Mouse (Mus musculus) thymus, postnatal 10 days (tissue): Measurements from ENCODE around the gene Ampd2.
A peak's percentile ranks its signal among the peaks of the same experiment; 100 is the strongest.

Experiments used
- DNase-seq, 2 experiments: peaks; one replicate each; pipeline ENCODE4 v3.0.0; 2021; ENCODE audit warnings: low spot score in 2 of 2

Ampd2 gene

DNA sequence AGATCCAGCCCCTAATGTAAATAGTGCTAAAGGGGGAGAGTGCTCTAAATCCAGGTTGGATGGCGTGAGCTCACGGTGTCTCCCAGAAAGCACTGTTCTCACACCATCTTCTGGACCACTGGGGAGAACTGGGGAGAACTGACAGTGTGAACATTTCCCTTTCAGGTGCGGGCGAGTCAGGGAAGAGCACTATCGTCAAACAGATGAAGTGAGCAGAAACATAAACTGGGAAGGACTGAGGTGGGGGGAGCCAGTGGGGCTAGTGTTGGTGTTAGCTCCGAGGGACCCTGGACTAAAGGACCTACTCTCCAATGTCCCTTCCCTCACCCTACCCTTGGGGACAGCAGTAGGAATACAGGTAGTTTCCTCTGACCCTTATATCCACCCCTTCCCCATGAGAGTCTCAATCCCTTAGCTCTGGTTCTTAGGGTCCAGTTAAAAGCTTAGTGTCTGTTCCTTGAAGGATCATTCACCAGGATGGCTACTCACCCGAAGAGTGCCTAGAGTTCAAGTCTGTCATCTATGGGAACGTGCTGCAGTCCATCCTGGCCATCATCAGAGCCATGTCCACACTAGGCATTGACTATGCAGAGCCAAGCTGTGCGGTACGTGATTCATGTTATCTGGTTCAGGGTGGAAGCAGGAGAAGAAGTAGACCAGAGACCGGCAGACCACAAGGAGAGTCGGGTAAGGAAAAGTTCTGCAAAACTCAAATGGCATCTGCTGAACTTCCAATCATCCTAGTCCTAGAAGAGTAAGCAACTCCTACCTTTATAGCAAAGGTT, 8.7 kb upstream of the Ampd2 start:
- no peak for DNase-seq

DNA sequence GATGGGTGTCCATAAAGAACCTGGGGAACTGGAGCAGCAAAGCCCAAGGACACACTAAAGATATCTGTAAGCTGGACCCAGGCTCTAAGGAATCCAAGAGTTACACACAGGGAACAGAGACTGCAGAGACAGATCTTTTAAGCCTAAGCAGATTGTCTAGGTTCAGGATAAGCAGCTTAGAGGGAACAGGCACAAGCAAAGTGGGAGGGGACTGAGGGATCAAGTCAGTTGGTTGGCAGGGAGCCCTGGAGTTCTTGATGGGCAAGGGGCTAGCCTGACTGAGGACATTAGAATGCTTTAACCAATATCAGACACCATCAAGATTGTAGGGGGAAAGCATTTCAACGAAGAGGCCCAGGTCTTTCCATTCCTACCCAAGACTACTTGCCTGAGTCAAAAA, 7.7 kb upstream of the Ampd2 start:
- no peak for DNase-seq

DNA sequence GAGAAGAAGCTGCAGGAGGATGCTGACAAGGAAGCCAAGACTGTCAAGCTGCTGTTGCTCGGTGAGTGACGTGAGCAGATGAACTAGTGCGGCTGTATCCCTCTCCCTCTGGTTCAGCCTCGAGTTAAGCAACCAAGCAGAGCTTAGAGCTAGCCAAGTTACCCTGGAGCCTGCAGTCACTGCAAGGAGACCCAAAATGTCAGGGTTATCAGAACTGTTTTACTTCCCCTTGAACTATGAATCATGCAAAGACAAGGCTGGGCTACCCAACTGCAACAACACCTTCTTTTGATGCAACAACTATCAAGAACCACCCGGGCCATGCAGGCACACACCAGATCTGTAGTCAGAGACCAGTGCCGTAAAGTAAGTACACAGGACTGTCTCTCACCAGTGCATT, 6.9 kb upstream of the Ampd2 start:
- no peak for DNase-seq

DNA sequence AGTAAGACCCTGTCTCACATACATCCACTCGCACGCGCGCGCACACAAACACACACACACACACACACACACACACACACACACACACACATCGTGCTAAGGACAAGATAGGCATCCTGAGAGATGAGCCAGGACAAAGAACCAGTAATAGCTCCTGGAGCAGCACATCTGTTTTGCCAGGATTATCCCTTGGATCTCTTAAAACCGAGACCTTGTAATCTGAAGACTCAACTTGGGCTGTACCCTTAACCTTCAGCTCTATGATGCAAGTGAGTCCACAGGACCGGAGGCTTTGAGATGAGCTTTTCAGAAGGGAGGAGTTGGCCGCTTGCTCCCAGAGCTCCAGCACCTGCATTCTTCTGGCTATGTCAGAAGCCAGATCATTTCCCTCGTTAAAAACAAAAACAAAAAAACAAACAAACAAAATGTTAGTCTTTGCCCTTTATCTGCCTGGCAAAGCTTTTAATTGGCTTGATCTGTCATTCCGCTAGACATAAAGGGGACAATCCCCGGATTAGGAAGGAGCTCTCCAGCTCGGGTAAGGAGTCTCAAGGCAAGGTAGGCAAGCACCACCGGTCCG, 6.2 kb upstream of the Ampd2 start, which contains the start of gene Gnat2:
Gene Gnat2 (plus strand): TSS at position 254 of the 580 bp plus-strand sequence.
- no peak for DNase-seq

DNA sequence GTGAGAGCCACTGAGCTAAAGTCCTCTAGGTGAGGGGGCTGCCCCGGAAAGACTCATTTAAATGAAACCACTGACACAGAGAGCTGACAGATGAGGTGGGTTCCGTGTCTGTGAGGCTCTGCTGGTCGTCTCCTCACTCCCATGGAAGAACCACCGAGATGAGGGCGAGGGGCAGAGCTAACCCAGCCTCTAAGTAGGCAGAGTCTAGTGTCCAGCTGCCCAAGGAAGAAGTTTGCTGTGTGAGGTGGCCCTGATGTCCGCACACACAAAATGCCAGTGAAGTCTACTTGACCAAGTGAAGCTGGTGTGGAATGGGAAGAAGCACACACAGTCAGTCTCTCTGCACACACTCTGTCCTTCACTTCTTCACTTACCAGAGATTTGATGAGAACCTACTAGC, 5.6 kb upstream of the Ampd2 start:
- no peak for DNase-seq

DNA sequence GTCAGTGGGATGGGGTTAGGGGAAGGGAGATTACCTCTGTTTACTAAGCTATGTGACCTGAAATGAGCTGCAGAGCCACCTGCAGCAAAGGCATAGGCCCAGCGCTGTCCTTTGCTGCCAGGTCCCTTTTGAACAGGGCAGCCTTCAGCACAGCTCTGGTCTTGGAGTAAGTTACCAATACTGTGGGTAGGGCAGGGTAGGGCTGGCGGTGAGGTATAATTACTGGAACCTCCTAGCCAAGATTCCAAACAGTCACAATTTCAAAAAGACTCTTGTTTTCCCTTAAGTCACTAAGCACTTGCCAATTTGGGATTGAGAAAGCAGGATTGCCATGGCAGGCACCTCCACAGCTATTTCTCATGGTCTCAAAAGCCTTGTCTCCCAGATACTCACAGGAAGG, 4.1 kb upstream of the Ampd2 start:
- no peak for DNase-seq

DNA sequence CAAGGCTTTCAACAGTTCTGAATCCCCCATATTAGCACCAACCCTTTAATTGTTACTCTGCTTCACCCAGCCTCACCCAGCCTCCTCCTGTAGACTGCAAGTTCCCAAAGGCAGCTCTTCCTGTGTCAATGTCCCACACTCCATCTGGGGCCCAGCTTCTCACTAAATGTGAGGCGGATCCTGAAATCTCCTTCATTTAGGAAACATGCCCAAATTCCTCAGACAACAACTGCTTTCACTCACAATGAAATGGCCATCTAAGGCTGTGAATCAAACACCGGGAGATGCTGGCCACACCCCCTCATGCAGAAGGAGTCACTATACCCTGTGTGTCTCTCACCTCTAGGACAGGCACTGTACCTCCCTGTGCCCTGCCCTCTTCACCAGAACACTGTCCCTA, 3.5 kb upstream of the Ampd2 start:
- no peak for DNase-seq

DNA sequence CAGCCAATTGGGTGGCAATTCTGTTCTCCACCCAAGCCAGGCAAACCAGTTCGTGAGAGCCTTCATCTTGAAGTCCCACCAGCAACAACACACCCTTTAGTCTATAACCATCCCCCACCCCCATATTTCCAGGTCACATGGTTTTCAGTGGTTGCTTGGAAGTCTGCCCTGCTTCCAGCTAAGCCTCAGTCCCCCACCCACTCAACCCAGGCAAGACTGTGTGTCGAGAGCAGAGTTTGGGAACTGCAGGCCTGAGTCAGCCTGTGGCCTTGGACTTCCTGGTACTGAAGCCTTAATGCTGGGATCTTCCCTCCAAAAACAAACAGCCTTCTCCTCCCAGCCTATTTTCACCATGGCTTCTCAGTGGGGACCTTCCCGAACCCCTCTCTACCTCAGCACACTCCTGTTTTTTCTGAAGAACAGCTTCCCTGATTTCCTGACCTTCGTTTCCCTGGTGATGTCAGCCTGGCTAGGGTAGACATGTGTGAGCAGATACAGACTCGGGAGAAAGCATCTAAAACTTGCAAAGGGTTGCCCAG, 2.5 kb upstream of the Ampd2 start:
- DNase-seq = no peak

DNA sequence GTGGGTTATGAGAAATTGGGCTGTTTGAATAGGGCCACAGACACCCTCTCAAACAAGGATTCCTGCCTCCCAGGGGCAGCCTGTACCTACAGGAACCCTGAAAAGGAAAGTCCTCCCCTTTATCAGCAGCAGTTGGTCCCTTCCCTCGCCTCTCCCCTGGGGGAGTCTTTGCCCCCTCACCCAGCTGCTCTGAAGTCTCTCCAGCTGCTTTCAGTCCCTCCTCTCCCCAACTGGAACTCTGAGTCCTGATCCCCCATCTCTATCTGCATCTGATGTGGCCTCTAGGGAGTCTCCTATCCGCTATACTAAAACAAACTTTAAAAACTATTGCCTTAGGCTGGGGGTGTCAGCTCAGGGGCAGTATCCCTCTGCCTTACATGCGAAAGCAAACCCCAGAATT, 878 bp upstream of the Ampd2 start:
- no peak for DNase-seq

DNA sequence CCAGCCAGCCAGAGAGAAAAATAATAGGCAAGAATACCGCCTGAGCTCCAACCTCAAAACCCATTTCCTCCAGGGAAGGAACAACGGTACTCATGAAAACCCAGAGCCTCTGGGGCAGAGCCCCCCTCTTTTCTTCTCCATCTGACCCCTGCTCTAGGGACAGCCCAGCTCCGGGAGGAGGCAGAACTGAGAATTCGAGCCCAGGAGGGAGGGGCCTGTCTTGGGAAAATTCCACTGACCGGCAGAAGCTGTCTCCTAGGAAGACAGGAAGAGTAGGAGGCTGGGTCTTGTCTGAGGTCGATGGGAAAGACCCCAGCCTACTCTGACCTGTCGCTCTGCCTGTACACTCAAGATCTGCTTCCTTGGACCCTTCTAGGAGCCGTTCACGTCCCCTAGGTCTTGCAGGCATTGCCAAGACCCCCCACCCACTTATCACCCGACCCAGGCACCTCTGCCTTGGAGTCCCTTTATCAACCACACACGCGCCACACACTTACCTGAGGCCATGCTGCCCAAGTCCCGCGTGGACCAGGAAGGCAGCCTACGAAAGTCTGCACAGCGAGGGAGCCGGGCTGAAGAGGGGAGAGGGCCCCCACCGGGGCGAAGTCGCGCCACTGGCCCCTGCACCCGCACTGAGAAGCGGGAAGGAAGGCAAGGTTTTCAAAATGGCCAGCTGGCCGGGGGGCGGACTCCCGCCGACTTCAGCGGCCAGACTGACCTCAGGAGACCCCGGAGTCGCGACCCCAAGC, 556 bp downstream of the Ampd2 start:
- DNase-seq = peak; percentile 15 to 26

DNA sequence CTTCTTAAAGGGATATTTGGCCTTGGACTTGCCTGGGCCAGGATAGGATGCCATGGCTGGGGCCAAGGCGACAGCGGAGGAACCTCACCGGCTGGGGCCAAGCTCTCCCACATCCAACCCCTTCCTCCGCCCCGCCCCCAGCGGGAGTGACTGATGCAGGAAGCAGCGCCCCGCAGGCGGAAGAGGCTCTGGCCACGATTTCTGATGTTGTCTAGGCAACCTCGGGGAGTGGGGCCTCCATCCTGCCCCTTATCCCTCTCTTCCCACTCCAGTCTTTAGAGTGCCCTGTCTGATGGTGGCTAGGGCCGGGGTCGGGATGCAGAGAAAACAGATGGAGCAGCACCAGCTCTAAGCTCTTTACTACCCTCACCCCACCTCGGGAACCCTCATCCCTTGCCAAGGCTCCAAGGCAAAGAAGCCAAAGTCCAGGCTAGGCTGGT, 1.1 kb downstream of the Ampd2 start:
- peak; percentile 75 to 86 for DNase-seq

DNA sequence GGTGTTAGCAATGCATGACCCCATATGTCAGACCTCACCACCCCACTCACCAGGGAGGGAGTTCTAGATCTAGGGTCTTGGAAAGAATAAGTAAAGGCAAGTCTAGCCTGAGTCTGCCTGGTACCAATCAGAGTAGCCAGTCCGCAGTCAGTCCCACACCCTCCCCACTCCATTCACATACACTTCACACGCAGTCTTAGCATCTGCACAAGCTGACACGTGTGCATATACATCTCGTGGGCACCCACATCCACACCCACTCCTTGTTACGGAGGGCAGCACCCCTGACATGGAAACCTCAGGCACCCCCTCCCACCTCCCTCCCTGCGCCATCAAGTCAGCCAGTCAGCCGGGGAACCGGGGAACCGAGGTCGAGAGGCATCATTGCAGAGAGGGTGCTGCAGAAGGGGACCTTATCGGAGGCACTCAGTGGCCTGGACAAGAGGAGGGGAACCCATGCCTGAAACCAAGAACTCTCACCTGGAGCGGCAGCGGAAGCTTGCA, 1.6 kb downstream of the Ampd2 start:
- no peak for DNase-seq

DNA sequence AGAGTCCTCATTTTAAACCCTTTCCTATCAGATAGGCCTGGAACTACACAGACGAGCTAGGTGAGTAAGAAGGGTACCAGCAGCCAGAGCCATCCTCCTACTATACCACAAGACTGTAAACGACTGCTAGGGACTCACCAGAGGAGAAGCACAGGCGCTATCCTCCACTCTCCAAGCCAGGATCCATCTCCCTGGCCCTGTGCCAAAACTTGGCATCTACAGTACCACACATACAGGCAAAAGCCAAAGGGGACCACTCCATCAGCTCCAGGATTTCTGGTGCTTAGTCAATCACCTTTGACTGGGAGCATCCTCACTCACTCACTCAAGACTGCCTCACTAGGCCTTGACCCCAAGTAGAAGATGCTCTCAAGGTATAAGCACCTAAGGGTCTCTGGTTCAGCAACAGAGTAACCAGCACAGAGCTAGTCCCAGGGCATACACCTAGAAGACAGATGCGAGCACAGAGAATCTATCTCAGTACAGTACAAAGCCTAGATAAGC, 2.5 kb downstream of the Ampd2 start:
- DNase-seq = no peak

DNA sequence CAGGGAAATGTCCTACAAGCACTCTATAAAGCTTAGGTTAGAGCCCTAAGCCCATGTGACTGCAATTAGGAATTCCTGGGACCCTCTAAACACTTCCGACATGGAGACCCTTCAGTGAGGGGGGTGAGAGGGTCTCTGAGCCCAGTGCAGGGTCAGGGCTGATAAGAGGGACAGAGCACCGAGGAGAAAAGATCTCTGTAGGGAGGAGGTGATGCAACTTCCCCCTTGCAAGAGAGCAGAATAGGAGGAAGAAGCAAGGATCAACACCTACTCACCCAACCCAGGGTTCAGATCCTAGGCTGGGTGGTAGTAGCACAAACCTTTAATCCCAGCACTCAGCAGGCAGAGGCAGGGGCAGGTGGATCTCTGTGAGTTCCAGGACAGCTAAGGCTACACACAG, 3.3 kb downstream of the Ampd2 start:
- DNase-seq = no peak

DNA sequence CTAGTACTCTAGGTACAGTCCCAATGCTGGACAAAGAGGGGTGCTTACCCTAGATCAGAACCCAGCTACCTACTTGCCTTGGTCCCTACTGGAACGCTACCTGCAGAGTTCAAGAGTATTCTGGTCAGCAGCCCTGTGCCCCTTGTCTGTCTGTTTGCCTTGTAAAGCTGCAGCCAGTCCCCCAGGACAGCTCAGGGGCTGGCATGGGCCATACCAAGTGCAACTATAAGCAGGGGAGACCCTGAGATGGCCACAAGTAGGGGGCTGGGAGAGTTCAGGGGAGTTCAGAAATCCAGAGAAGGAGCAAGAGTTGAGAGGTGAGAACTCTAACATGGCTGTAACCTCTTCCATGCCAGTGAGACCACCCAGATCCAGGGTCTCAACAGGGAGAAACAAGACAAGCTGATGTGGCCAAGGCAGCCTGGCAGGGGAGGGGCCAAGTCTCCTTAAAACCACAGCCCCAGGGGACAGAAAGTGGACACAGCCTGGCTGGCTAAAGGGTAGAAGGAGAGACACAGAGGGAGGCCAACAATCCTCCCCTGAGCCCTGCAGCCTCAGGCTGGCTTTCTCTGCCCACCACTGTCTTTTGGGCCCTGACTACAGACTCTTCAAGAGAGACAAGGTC, 4.1 kb downstream of the Ampd2 start:
- DNase-seq = no peak

DNA sequence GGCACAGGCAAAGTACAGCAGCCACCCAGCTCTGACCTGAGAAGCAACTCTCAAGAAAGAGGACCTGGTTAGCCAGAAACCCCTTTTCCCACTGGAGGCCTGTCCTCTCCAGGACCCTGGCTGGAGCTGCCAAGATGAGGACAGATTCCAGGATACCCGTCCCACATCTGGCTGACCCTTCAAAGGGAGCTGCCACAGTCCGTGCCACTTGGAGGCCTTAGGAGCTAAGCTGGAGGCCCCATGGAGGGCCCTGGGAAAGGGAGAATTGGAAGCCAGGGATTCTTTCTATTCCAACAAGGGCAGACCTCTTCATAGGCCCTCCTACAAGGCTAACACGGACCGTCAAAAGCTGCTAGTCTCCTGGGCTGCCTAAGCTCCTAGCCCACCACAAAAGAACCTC, 4.8 kb downstream of the Ampd2 start:
- DNase-seq = no peak

DNA sequence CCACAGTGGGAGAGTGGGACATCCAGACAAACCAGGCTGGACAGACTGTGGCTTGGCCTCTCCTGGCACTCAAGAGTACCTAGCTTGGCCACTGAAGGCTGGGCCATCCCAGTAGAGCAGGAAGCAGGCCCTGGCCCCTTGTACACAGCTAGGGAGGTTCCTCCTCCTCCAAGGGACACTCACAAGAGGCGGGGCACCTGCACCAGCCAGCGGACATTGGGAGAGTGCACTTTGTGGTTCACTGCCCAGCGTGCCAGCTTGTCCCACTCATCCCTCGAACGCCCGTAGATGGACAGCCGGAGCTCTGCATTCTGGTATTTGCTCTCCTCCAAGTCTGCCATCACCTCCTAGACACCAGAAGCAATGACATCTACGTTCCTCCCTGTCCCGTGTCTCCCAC, 9.6 kb downstream of the Ampd2 start:
- no peak for DNase-seq

DNA sequence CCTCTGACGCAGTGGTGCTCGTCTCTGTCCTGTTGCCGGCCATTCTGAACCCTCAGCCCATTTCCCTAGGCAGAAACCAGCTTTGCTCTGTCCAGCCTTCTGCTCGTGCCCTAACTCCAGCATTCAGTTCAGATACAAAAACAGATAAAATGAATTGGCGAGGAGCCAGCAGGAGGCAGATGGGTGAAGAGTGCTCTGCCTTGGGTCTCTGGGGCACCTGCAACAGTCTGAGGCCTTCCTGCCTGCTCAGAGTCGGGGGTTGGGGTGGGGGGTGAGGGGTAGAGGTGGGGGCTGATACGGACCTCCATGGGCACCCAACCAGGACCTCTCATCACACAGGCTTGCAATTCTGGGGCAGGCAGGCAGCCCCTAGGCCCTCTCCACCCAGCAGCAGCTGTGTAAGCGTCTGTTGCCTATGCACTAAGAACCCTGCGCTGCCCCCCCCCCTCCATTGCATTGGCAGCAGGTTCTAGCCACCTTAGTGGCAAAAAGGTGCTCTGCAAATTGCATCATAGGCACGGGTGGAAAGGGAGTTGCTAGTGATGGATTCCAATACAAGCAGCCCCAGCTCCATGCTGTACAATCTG, 13.4 kb downstream of the Ampd2 start:
- no peak for DNase-seq

DNA sequence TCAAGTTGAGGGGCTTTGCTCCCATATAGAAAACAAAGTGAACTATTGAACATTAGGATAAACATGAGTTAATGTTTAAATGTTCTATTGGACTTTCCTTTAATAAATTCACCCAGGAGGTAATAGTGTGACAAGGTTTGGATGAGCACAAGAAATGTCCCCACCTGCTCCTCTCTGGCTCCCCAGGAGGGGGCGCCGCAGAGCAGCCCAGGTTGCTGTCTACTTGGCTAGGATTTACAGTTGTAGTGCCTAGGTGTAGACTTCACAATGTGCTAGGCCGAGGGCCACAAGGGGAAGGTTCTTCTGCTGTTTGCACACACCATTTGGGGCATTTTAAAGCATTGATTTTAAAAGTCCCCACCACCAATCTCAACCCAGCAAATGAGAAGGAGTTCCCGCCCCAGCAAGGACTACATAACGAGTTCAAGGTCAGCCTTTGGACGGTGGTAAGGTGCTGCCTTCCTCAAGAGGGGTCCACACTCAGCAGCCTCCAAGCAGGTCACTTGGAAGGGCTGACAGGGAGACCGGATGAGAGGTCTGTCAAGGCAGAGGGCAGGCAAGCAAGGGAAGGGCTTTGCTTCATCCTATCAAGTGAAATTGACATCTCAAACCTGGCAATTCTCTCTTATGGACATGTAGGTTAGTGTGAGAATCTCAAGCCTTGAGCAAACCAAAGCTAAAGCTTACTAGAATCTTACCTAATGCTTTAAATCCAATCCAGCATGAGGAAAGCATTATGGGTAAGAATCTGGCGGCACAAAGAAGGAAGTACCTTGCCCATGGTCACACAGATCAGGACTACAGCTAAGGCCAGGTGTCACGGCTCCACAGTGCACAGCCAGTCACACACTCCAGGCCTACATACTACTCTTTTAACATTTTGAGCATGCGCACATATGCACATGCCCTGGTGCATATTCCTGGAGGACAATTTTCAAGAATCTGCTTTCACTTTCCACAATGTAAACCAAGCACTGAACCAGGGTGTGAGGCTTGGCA, 15.9 kb downstream of the Ampd2 start:
- DNase-seq = peak; percentile 48 to 79

DNA sequence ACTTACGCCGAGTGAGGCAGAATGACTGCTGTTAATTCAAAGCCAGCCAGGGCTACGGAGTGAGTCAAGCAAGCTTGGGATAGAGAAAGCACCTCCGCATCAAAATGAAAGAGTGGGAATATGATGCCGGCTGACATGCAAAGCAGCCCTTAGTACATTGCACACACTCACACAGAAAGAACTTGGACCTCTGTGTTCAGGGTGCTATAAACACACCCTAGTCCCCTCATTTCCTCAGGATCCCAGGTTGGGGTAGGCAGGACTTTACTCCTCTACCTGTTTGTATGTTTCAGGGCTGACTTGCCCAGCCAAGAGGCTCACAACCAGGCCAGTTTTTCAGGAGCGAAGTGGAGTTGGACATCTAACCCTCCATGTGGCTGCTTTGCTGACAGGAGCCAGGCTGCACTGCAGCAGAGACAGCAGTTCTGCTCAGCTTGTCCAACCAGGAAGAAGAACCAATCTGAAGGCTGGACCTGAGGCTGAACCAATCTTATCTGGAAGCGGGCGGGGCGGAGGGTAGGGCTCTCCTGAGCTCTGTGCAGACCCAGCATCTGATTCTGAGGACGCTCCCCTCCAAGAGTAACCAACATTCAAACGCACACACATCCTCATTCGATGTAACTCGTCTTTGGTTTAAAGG, 17.1 kb downstream of the Ampd2 start:
- no peak for DNase-seq
